Mouse (Mus musculus) embryonic fibroblast, embryonic 13.5 days (primary cell): Measurements from ENCODE around the gene St3gal6.

Experiments used
- CTCF ChIP-seq: IDR thresholded peaks from 2 replicates; pipeline ENCODE4 v1.5.1; 2011; ENCODE audit warnings: mild to moderate bottlenecking, control low read depth, low read length, moderate library complexity, borderline replicate concordance; ENCODE audit not compliant: insufficient read depth
- POLR2A ChIP-seq: IDR thresholded peaks from 2 replicates; pipeline ENCODE4 v1.6.1; 2011; ENCODE audit warnings: low read depth, mild to moderate bottlenecking, control low read depth, low read length, moderate library complexity

DNA sequence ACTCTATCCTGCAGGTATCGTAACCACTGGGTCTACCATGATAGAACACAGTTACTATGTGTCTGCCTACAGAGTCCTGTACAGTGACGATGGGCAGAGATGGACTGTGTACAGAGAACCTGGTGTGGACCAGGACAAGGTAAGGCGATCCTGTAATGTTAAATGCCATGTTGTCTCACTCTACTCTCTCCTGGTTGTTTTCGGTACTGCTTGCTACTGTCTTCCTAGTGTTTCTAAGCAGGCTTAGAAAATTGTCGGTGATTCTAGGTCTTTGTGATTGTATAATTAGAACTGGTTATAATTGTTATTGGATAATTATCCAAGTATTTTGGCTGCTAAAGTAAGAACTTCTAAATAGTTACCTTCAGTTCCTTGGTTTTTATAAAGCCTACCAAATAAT lies 72.4 kb downstream of the St3gal6 start:
- no peak for TF ChIP-seq CTCF
- TF ChIP-seq POLR2A = no peak
